Mouse (Mus musculus): ENCODE results near the gene Tcp11.

The Tcp11 gene

GRCm38 (mm10) chr17:28036813-28037756 lies 43.4 kb downstream of the Tcp11 start:
- no peak for DNase-seq

- DNase-seq, result no peak
These were observed 45.5 kb downstream of the Tcp11 start for GRCm38 (mm10) chr17:28034986-28035385.

DNA sequence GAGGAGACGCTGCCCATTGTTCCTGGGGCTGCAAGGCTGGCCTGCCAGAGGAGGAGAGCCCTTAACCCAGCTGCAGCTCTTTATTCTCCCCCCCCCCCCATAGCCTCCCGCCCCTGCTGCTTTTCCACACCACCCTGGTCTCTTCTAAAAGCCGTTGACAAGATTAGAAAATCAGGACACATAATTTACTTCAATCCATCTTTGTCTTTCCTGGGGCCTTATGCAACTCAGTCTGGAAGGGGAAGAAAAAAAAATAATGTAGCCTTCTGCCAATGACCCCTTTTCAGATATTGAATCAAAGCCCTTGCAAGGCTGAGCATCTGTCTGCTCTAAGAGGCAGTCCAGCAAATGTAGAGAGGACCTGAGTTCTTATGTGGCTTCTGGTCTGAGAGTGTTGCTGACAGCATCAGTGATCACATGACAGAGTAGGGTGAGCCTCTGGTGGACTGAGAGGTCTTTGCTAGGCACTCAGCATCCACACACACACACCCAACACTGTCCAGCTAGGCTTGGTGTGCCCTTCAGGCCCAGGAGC lies 47.3 kb downstream of the Tcp11 start:
- no peak for DNase-seq

- no peak for DNase-seq
These were observed 48.2 kb downstream of the Tcp11 start for GRCm38 (mm10) chr17:28032219-28032618.

DNA sequence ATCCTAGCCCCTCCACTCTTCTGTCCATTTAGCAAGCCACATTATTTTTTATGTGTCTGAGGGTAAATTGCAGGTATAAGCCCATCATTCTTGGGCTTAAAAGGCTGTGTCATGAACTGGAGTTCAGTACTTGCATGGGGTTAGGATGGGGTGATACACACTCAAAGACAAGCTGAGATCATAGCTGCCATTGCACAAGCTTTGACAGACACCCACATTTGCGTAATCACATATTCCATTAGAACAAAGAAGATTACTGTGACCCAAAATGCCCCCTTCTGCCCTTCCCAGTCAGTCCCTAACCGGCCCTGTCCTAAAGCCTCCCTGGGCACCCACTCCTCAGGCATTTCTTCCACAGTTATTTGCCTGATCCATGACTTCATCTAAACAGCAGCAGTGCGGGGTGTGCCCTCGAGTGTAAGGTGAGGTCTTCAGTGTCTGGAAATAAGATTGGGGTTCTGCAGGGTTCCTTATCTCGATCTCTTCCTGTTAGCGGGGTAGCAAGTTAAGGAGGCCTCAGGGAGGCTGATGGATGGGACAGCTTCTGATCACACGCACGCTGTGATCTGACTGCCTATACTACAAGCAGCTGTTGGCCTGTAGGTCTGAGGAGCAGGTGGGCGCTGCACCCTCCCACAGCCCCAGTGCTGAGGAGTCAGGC lies 49.0 kb downstream of the Tcp11 start:
- no peak for DNase-seq

DNA sequence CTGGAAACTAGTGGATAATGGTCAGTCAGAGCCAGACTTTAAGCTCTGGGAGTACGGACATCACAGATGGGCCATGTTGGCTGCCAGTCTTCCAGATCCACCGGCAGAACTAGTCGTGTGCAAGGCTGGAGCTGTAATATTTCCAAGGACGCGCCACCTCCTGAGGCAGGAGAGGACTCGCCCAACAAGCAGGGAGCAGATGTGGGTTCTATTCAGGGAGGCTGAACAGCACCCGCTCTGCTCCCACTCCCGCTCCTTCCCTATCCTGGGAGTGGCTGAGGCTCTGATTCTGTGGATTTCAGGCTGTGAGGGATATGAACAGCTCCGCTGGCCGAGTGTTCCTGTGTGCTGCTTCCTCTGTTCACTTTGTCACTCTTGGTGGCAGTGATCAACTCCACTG lies 50.0 kb downstream of the Tcp11 start:
- no peak for DNase-seq

DNA sequence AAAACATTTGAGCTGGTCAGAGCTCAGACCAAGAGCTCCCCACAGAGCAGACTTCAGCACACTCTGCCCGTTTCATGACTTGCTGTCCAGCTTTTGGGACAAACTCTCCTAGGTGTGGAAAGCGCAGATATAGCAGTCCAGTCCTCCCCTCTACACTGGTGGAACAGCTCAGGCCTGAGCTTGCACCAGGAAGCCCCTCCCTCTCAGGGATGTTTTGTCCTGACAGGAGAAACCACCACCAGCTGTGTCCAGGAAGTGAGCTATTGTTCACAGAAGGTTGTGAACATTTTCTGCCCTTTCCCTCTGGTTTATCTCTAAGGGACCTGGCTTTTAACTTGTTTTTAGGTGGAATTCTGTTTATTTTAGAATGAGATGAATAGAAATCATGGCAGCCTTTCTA lies 51.1 kb downstream of the Tcp11 start:
- no peak for DNase-seq

DNA sequence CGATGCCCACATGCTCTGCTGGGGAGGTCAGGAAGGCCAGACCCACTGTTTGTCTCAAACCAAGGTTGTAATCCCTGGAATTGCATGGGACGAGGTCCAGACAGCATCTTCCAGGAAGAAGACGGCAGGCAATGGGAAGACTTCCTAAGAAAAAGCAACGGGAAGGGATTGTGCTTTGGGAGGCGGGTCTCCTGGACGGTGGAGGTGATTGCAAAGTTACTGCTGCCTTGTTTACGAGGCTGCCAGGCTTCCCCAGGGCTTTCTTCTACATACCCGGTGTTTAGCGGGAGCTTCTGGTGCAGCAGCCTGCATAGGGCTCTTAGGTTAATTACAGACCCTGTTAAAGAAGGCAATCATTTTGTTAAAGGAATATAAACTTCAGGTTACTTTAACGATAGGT lies 52.2 kb downstream of the Tcp11 start:
- no peak for DNase-seq

- DNase-seq, result no peak
These were observed 53.2 kb downstream of the Tcp11 start for GRCm38 (mm10) chr17:28027197-28027596.

DNA sequence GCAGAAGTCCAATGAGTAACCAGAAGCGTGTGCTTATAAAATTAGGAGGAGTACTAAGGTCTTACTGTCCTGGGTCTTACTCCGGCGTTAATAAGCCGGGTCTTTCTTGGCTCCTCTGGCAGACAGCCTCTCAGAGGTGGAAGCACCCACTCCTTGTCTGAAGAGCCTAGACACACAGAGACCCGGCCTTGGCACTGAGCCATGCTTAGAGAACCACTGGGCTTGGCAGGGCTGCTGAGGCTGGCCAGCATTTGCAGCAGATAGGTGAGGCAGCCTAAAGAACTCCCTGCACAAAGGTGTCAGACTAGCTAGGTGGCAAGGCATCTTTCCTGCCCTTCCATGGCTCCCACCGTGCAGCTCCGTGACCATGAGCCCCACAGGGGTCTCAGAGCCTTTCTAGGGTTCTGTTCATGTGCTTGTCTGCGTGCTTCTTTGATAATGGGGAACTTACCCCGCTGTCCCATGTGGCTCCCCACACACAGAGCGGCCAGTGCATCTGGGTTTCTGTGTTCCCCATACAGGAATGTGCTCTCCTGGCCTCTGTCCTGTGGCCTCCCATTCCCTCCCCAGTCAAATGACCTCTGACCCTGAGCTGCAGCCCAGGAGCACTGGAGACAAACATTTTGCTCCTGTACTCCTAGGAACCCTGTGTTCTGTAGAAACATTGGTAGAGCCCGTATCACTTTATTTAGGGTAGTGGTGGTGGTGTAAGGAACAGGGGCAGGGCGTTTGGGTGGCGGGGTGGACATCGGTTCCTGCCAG lies 54.1 kb downstream of the Tcp11 start:
- DNase-seq, result no peak

GRCm38 (mm10) chr17:28025541-28025961 lies 54.9 kb downstream of the Tcp11 start:
- DNase-seq, result no peak

DNA sequence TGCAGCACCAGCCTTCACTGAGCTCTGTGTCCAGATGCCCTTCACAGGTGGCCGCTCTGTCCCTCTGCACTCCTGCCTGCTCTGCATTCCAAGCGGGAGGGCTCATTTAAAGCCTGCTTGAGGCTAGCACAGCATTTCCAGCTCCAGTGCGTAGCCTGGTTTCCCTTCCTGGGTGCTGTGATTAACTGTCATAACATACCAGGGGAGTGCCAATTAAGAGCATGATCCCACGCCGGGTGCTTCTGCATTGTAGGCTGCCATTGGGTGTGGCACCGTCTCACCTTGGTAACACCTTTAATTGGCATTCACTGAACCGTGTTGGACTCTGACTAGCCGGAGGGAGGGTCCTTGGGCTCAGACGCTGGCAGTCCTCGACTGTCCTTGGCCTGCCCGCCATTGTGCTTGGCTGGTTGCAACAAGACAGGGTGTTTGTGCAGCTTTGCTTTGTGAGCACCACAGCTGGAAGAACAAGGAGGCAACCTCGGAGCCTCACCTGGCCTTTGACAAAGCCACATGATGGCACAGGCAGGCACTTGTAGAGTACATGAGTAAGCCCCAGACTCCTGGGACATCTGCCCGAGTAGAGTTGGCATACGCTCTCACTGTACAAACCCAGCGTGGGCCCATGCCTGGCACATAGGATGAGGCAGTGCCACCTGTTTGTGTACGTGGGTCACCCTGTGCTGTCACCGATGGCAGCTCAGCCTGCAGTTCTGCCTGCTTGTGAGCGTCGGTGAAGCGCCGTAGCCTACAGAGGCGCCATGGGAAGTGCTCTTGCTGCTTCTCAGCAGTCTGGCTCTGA lies 57.4 kb downstream of the Tcp11 start:
- peak; percentile 44 for DNase-seq

GRCm38 (mm10) chr17:28021911-28022310 lies 58.5 kb downstream of the Tcp11 start:
- no peak for DNase-seq

DNA sequence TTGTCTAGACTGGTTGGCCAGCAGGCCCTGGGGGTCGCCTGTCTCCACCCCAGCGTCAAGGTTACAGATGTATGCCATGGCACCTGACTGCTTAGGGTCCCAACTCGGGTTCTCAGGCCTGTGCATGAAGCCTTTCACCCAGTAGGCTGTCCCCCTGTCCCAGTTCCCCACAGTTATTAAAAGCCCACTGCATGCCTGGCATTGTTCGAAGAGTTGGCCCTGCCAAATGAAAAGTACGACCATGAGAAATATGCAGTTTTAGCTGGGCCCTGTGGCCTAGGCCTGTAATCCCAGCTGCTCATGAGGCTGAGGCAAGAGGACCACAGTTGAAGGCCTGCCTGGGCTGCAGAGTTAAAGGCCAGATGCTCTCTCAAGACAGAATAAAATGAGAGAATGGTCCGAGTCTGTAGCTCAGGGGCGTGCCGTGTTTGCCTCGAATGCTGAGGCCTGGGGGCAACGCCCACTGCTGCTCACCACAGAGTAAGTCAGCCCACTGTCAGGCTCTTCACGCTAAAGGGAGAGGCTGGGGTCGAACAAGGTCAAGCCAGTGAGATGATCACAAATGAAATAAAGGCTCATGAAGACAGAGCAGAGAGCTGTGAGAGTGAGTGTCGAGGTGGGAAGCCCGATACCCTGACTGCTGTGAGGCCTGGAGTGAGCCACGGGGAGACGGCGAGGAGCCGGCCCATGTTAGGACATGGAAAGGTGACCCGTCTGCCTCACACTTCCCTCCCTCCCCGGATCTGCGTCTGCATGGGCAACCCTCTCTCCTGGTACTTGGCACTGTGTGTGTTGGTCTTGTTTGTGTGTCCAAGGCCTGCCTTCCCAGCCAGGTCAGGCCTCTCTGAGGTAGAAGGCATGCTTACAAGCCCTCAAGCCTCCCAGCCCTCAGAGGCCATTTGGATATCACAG lies 60.4 kb downstream of the Tcp11 start:
- no peak for DNase-seq

GRCm38 (mm10) chr17:28018776-28019175 lies 61.7 kb downstream of the Tcp11 start:
- DNase-seq, result no peak

- no peak for DNase-seq
These were observed 62.1 kb downstream of the Tcp11 start for GRCm38 (mm10) chr17:28018344-28018743.
